Mouse (Mus musculus): ENCODE measurements at regions not wholly inside any gene's neighbourhood (a gene's known extent, or its start where the extent isn't known, plus 50 kb on each side); places are given as distances from the start of the nearest gene placed in this dataset.

- DNase-seq (ENCODE audit: low read depth, low spot score), result no peak
These were observed 169.2 kb upstream of the Tbca start for GRCm38 (mm10) chr13:94619511-94619910.

- no peak for DNase-seq (ENCODE audit: low read depth, low spot score)
These were observed 158.7 kb upstream of the Tbca start for GRCm38 (mm10) chr13:94630055-94630454.

GRCm38 (mm10) chr13:94630685-94631084, 158.0 kb upstream of the Tbca start:
- no peak for DNase-seq (ENCODE audit: low read depth, low spot score)

- DNase-seq (ENCODE audit: low read depth, low spot score), result no peak
These were observed 156.0 kb upstream of the Tbca start for GRCm38 (mm10) chr13:94632730-94633129.

- no peak for DNase-seq (ENCODE audit: low read depth, low spot score)
These were observed 148.4 kb upstream of the Tbca start for GRCm38 (mm10) chr13:94640336-94640735.

- no peak for DNase-seq (ENCODE audit: low read depth, low spot score)
These were observed 143.2 kb upstream of the Tbca start for GRCm38 (mm10) chr13:94645241-94646206.

- no peak for DNase-seq (ENCODE audit: low read depth, low spot score)
These were observed 142.4 kb upstream of the Tbca start for GRCm38 (mm10) chr13:94646326-94646725.

- DNase-seq (ENCODE audit: low read depth, low spot score), result no peak
These were observed 141.7 kb upstream of the Tbca start for GRCm38 (mm10) chr13:94646781-94647555.

- DNase-seq (ENCODE audit: low read depth, low spot score), result no peak
These were observed 141.1 kb upstream of the Tbca start for GRCm38 (mm10) chr13:94647566-94647965.

- no peak for DNase-seq (ENCODE audit: low read depth, low spot score)
These were observed 137.8 kb upstream of the Tbca start for GRCm38 (mm10) chr13:94650951-94651350.

GRCm38 (mm10) chr13:94667604-94668003, 121.1 kb upstream of the Tbca start:
- DNase-seq (ENCODE audit: low read depth, low spot score), result no peak

- DNase-seq (ENCODE audit: low read depth, low spot score), result no peak
These were observed 120.4 kb upstream of the Tbca start for GRCm38 (mm10) chr13:94668276-94668675.

GRCm38 (mm10) chr13:94669106-94669683, 119.5 kb upstream of the Tbca start:
- DNase-seq (ENCODE audit: low read depth, low spot score), result no peak

- DNase-seq (ENCODE audit: low read depth, low spot score), result no peak
These were observed 118.4 kb upstream of the Tbca start for GRCm38 (mm10) chr13:94670266-94670665.

- DNase-seq (ENCODE audit: low read depth, low spot score), result no peak
These were observed 117.7 kb upstream of the Tbca start for GRCm38 (mm10) chr13:94670961-94671360.

GRCm38 (mm10) chr13:94680492-94681168, 108.1 kb upstream of the Tbca start:
- no peak for DNase-seq (ENCODE audit: low read depth, low spot score)

- no peak for DNase-seq (ENCODE audit: low read depth, low spot score)
These were observed 107.1 kb upstream of the Tbca start for GRCm38 (mm10) chr13:94681606-94682005.

GRCm38 (mm10) chr13:94685191-94685590, 103.5 kb upstream of the Tbca start:
- no peak for DNase-seq (ENCODE audit: low read depth, low spot score)

- DNase-seq (ENCODE audit: low read depth, low spot score), result no peak
These were observed 101.4 kb upstream of the Tbca start for GRCm38 (mm10) chr13:94687295-94687694.

GRCm38 (mm10) chr13:94706641-94707053, 82.1 kb upstream of the Tbca start:
- peak; percentile 73 for DNase-seq (ENCODE audit: low read depth, low spot score)
